Mouse (Mus musculus) megakaryocyte progenitor cell, adult 5-6 weeks (primary cell): ENCODE measurements around the gene Glcci1. TPM values are rescaled to one million over a fixed set of nuclear protein-coding genes. Genes with fewer than 3 reads are reported as not detected.
A peak's percentile ranks its signal among the peaks of the same experiment; 100 is the strongest.
"Not testable (repeated sequence)": the region's sequence is repeated elsewhere in the genome, so short reads cannot be mapped to it uniquely, and the experiment has no call there.

Source experiments
- ATAC-seq: replicated peaks from 2 replicates; pipeline ENCODE4 v1.8.0; 2016; ENCODE audit warnings: mild to moderate bottlenecking, moderate TSS enrichment, inconsistent platforms; ENCODE audit not compliant: poor library complexity
- total RNA-seq, 2 experiments: library from RNA; stranded (forward) in 1 of 2; stranded (reverse) in 1 of 2; fragments of 157-497, 149-512 nt in 1 of 2; fragments of 200-1000 nt in 1 of 2; gene quantifications; 2 replicates each; pipeline versions ENCODE4 v1.2.3 to v1.2.4; 2015 to 2017

Glcci1 gene
- total RNA-seq, 2 experiments from 2014 or later = 0.54 to 5.1 TPM

GRCm38 (mm10) chr6:8495109-8495826, 14.1 kb upstream of the Glcci1 start:
- peak; percentile 83 for ATAC-seq

- ATAC-seq = 0 out of 2 replicates have a peak, but pooled peaks have one; percentile 3
Observed at GRCm38 (mm10) chr6:8495827-8496222, 13.6 kb upstream of the Glcci1 start.

- ATAC-seq = no peak
Observed at GRCm38 (mm10) chr6:8497234-8497867, 12.0 kb upstream of the Glcci1 start.

GRCm38 (mm10) chr6:8497868-8498257, 11.5 kb upstream of the Glcci1 start:
- ATAC-seq = no peak

GRCm38 (mm10) chr6:8498961-8499360, 10.4 kb upstream of the Glcci1 start:
- ATAC-seq = no peak

- ATAC-seq = no peak
Observed at GRCm38 (mm10) chr6:8503953-8504352, 5.4 kb upstream of the Glcci1 start.

GRCm38 (mm10) chr6:8504521-8505228, 4.7 kb upstream of the Glcci1 start:
- peak; percentile 10; the same call in 1 of the 2 replicates for ATAC-seq

GRCm38 (mm10) chr6:8506631-8507030, 2.8 kb upstream of the Glcci1 start:
- ATAC-seq = no peak

- peak; percentile 92 for ATAC-seq
Observed at GRCm38 (mm10) chr6:8508883-8509536, 390 bp upstream of the Glcci1 start.

GRCm38 (mm10) chr6:8509961-8510863, 812 bp downstream of the Glcci1 start:
- ATAC-seq = 0 out of 2 replicates have a peak, but pooled peaks have one; percentile 8

- no peak for ATAC-seq
Observed at GRCm38 (mm10) chr6:8510864-8511428, 1.5 kb downstream of the Glcci1 start.

- ATAC-seq = no peak
Observed at GRCm38 (mm10) chr6:8511447-8511846, 2.0 kb downstream of the Glcci1 start.

GRCm38 (mm10) chr6:8512416-8512815, 3.0 kb downstream of the Glcci1 start:
- ATAC-seq = no peak

GRCm38 (mm10) chr6:8519687-8520086, 10.3 kb downstream of the Glcci1 start:
- ATAC-seq = no peak

- ATAC-seq = no peak
Observed at GRCm38 (mm10) chr6:8521231-8521630, 11.8 kb downstream of the Glcci1 start.

GRCm38 (mm10) chr6:8524717-8525116, 15.3 kb downstream of the Glcci1 start:
- 0 out of 2 replicates have a peak, but pooled peaks have one; percentile 31 for ATAC-seq

- peak; percentile 93 for ATAC-seq
Observed at GRCm38 (mm10) chr6:8531104-8531894, 21.9 kb downstream of the Glcci1 start.

- ATAC-seq = peak; percentile 89
Observed at GRCm38 (mm10) chr6:8536944-8537343, 27.5 kb downstream of the Glcci1 start.

GRCm38 (mm10) chr6:8541531-8541930, 32.1 kb downstream of the Glcci1 start:
- ATAC-seq = not testable (repeated sequence)
